Mouse (Mus musculus) cortical plate, adult 2 months (tissue): ENCODE data around the gene Fbxl17.

Experiments
- CTCF ChIP-seq: fragments of 200-500 bp; IDR thresholded peaks from 2 replicates; pipeline ENCODE4 v1.5.1; 2011; ENCODE audit warnings: mild to moderate bottlenecking, control low read depth, low read length; ENCODE audit not compliant: insufficient read depth; ENCODE audit errors: extremely low read depth
- POLR2A ChIP-seq: fragments of 200-500 bp; IDR thresholded peaks from 2 replicates; pipeline ENCODE4 v1.6.1; 2011; ENCODE audit warnings: mild to moderate bottlenecking, low read length, control low read depth; ENCODE audit not compliant: insufficient read depth; ENCODE audit errors: extremely low read depth

DNA sequence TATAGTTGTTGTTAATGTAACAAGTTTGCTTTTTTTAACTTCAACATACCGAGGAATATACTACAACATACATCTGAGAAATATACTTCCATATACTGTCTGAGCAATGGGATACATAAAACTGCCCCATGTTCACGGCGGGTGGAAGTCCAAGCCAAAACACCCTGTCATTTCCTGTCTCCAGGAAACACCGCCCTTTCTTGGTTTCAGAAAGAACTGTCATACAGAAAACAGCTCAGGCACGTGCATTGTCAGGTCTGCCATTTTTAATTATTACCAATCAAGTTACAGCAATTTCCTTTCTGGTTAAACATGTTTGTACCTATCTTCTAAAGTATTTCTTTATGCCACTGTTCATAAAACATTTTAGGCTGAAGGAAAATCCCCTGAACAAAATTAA lies 155.7 kb downstream of the Fbxl17 start:
- TF ChIP-seq CTCF: no peak
- no peak for TF ChIP-seq POLR2A
